ENCODE assay signal across 8 mouse cellular contexts in the genomic region with DNA sequence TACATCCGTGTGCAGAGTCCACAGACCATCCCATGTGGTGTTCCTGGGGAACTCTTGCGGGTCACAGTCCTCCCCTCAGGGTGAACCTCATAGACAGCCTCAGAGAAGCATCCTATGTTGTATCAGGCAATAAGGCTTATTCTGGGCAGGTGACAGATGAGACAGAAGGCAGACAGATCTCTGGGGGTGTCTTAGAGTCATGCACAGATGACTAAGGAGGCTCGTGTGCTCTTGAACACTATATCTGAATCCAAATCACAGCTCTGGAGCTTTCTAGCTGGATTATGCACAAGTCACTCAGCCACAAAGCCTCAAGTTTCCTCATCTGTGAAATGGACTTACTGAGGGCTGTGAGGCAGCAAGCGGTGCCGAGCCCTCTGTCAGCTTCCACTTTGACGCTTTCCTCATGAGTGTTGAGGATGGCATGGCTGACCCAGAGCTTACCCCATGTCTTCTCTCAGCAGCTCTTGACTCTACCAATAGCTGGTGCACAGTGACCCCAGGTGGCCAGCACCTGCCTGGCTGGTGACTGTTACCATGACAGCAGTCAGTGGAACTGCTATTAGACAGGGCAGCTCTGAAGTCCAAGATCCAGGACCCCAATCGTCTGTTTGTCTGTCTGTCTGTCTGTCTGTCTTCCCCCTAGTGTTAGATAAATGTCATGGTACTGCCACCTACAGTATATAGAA.
A peak's percentile ranks its signal among the peaks of the same experiment; 100 is the strongest.
DNase-seq lines count a peak whose midpoint lies in the region; ATAC-seq and TF ChIP-seq lines count a peak whose summit lies in the region.

No protein-coding gene starts in this region.

- H3K36me3 ChIP-seq in CH12.LX (replicated peaks in 1 of 2; ENCODE audit: control insufficient read depth in 1 of 2, insufficient read depth in 1 of 2, low read length in 1 of 2) = no peaks in the 10 kb centered on the region
- no peaks in the 10 kb centered on the region for H3K36me3 ChIP-seq in heart, embryonic 11.5 days (ENCODE audit: control insufficient read depth, insufficient read depth, low read length)
- H3K36me3 ChIP-seq in neural tube, embryonic 13.5 days = 0 out of 2 replicates have a peak, but pooled peaks cover 9% of the 10 kb centered on the region

- WGBS in heart, embryonic 11.5 days (ENCODE audit: insufficient replicate concordance) = 59% methylated on average over 7 of the region's 7 CpGs
- 79% methylated on average over 7 of the region's 7 CpGs for WGBS in neural tube, embryonic 13.5 days

- no peak overlapping the region for H3K27ac ChIP-seq in CH12.LX (ENCODE audit: insufficient read depth, low read depth)
- no peak overlapping the region for H3K27ac ChIP-seq in heart, embryonic 11.5 days (ENCODE audit: low read depth, low read length)
- H3K27ac ChIP-seq in neural tube, embryonic 13.5 days (replicated peaks) = no peak overlapping the region

- ATAC-seq in heart, embryonic 11.5 days (replicated peaks; ENCODE audit: insufficient number of reproducible peaks, low FRiP score, low TSS enrichment) = peak; percentile 41; the same call in 1 of the 2 replicates
- ATAC-seq in neural tube, embryonic 13.5 days (ENCODE audit: low read depth) = peak; percentile 69; the same call in 1 of the 2 replicates

- dilution Hi-C loops in CH12.LX (cut with MboI; ENCODE audit: extremely low pct_ligation_motif_present, extremely low pct_unique_long_range_greater_than_20kb, low sequenced_read_pairs) = no loop called here

- H3K9ac ChIP-seq in CH12.LX (ENCODE audit: insufficient read depth, low read depth) = no peak overlapping the region
- no peak overlapping the region for H3K9ac ChIP-seq in heart, embryonic 11.5 days (ENCODE audit: low read depth, low read length)
- no peak overlapping the region for H3K9ac ChIP-seq in neural tube, embryonic 13.5 days

- no peak overlapping the region for H3K4me2 ChIP-seq in CH12.LX (ENCODE audit: insufficient read depth, low read depth, poor library complexity, severe bottlenecking)
- no peak overlapping the region for H3K4me2 ChIP-seq in heart, embryonic 11.5 days
- no peak overlapping the region for H3K4me2 ChIP-seq in neural tube, embryonic 13.5 days

- H3K9me3 ChIP-seq in CH12.LX (replicated peaks; ENCODE audit: low read length) = peaks cover 6% of the 10 kb centered on the region
- no peaks in the 10 kb centered on the region for H3K9me3 ChIP-seq in heart, embryonic 11.5 days (replicated peaks; ENCODE audit: control insufficient read depth, low read length)
- no peaks in the 10 kb centered on the region for H3K9me3 ChIP-seq in neural tube, embryonic 13.5 days

- H3K79me2 ChIP-seq in CH12.LX (replicated peaks; ENCODE audit: control insufficient read depth, extremely low read depth, insufficient read depth, poor library complexity, severe bottlenecking) = no peaks in the 10 kb centered on the region

- no peak for TF ChIP-seq POLR2A in CH12.LX (IDR thresholded peaks at IDR 0.05; ENCODE audit: low read depth, low read length)

- TF ChIP-seq EP300 in CH12.LX (IDR thresholded peaks at IDR 0.05; ENCODE audit: low read length) = no peak

- H3K4me1 ChIP-seq in CH12.LX (ENCODE audit: control insufficient read depth in 1 of 2, insufficient read depth in 2 of 2) = peaks cover 2 to 38% of the 10 kb centered on the region in 2 experiments; a peak in 3 of 4 replicates
- H3K4me1 ChIP-seq in heart, embryonic 11.5 days (ENCODE audit: control insufficient read depth, insufficient read depth, low read length) = peaks cover 37% of the 10 kb centered on the region
- 0 out of 2 replicates have a peak, but pooled peaks cover 8% of the 10 kb centered on the region for H3K4me1 ChIP-seq in neural tube, embryonic 13.5 days (replicated peaks)

- H3K4me3 ChIP-seq in CH12.LX (replicated peaks in 1 of 3; ENCODE audit: low read depth in 2 of 3, low read length in 2 of 3, poor library complexity in 1 of 3) = no peak overlapping the region
- H3K4me3 ChIP-seq in heart, embryonic 11.5 days (ENCODE audit: low read depth, low read length) = no peak overlapping the region
- H3K4me3 ChIP-seq in neural tube, embryonic 13.5 days = no peak overlapping the region

- DNase-seq in heart, adult 11 months = peak; percentile 94
- no peak for DNase-seq in heart, postnatal 25 days (ENCODE audit: low spot score)
- DNase-seq in CH12.LX (ENCODE audit: extremely low read depth) = peak; percentile 60
- DNase-seq in cerebellum, adult 8-10 months = peak; percentile 43
- DNase-seq in kidney, postnatal 14 days = peak; percentile 80
- DNase-seq in spleen, postnatal 14 days (ENCODE audit: low spot score in 2 of 2) = no peak

- intact Hi-C loops in heart, postnatal 25 days (cut with DNase I) = loop anchor here (1.0 to 2.0 kb wide), 2 partner anchors 56 to 236 kb away; no protein-coding TSS in a partner anchor

- no peaks in the 10 kb centered on the region for H3K27me3 ChIP-seq in CH12.LX (replicated peaks)
- no peaks in the 10 kb centered on the region for H3K27me3 ChIP-seq in heart, embryonic 11.5 days (ENCODE audit: control insufficient read depth, insufficient read depth, low read length)
- no peaks in the 10 kb centered on the region for H3K27me3 ChIP-seq in neural tube, embryonic 13.5 days

- in situ Hi-C loops in CH12.LX (cut with MboI; ENCODE audit: low pct_ligation_motif_present, low pct_unique_long_range_greater_than_20kb, low sequenced_read_pairs) = no loop called here

- peak; percentile 92 for TF ChIP-seq RAD21 in CH12.LX (IDR thresholded peaks at IDR 0.05; ENCODE audit: low read depth, low read length)

- peak; percentile 32 to 85; a peak in 3 of 4 replicates for TF ChIP-seq CTCF in CH12.LX (conservative IDR thresholded peaks at IDR 0.05 in 1 of 2, IDR thresholded peaks at IDR 0.05 in 1 of 2; ENCODE audit: low read depth in 2 of 2, low read length in 2 of 2)

TF ChIP-seq in CH12.LX, 34 proteins besides CTCF, POLR2A, EP300 and RAD21:
- no peak for TF ChIP-seq PAX5 (IDR thresholded peaks at IDR 0.05; ENCODE audit: low read length)
- TF ChIP-seq NRF1 (IDR thresholded peaks at IDR 0.05; ENCODE audit: low read depth, low read length) = 0 out of 2 replicates have a peak, but pooled peaks have one; percentile 15
- TF ChIP-seq MXI1 (IDR thresholded peaks at IDR 0.05; ENCODE audit: low read depth, low read length) = no peak
- TF ChIP-seq ZC3H11A (IDR thresholded peaks at IDR 0.05; ENCODE audit: low read depth, low read length) = peak; percentile 68
- TF ChIP-seq ZNF384 (IDR thresholded peaks at IDR 0.05; ENCODE audit: low read depth, low read length) = no peak
- no peak for TF ChIP-seq GABPA (IDR thresholded peaks at IDR 0.05; ENCODE audit: insufficient replicate concordance, low read depth, low read length)
- peak; percentile 91 for TF ChIP-seq SMC3 (IDR thresholded peaks at IDR 0.05; ENCODE audit: low read depth, low read length)

Comparison
In these comparisons a context has a peak if more than half of its experiments do, and no peak if none do; other contexts are left out.
1. DNase-seq: peak in heart, adult 11 months (single experiment), CH12.LX (single experiment), cerebellum, adult 8-10 months (single experiment) and kidney, postnatal 14 days (single experiment); none in heart, postnatal 25 days (single experiment) and spleen, postnatal 14 days (0 of 2).